Mouse (Mus musculus) adipose tissue, adult 10 weeks (tissue): ENCODE results near the gene Sltm. TPM values are rescaled to one million over a fixed set of nuclear protein-coding genes. Genes with fewer than 3 reads are reported as not detected.

Experiments used
- polyA plus RNA-seq: library from polyadenylated mRNA; stranded (reverse); fragments of 350-450 nt; fragmentation: Illumina TruSeq; extraction: RNeasy Lipid Tissue Mini Kit (QIAGEN cat#74804); gene quantifications from one replicate; pipeline ENCODE4 v1.2.3, GENCODE M21; 2014; ENCODE audit warnings: low read depth, low replicate concordance

The Sltm gene
- 32.2 TPM for polyA plus RNA-seq

GRCm38 (mm10) chr9:70542305-70543041, at the start of gene Sltm:
Sltm (plus strand) TSS chr9:70542754.

GRCm38 (mm10) chr9:70503626-70504041, 38.9 kb upstream of the Sltm start, which contains the start of gene Rnf111:
Rnf111 (minus strand) TSS chr9:70503725.

Other genes with a start within 250 kb of the Sltm start
- 6.4 TPM for gene Ccnb2, start 121.2 kb upstream of the Sltm start, polyA plus RNA-seq
- gene Rnf111, start 39.0 kb upstream of the Sltm start, polyA plus RNA-seq = 19.6 TPM
- 1.1 TPM for gene Gm10642, start 113.5 kb downstream of the Sltm start, polyA plus RNA-seq
- 14.6 TPM for gene Mindy2, start 114.4 kb downstream of the Sltm start, polyA plus RNA-seq
- 70.7 TPM for gene Adam10, start 136.2 kb downstream of the Sltm start, polyA plus RNA-seq